Mouse (Mus musculus): ENCODE measurements at regions not wholly inside any gene's neighbourhood (a gene's known extent, or its start where the extent isn't known, plus 50 kb on each side); places are given as distances from the start of the nearest gene placed in this dataset.

DNA sequence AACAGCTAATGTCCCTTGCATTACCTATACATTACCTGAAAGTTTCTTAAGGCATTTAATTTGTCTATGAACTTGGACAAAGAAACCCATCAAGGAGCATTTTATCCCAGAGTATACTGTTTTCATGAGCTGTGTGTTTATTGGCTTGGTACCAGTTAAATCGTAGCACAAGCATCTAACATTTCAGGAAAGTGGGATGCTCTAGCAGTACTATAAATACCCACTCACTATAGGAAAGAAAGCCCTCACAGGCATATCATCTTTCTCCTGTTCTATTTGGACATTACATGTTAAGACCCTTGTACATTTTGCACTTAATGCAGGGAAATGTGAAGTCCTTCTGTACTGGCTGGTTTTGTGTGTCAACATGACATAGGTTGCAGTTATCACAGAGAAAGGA lies 163.9 kb downstream of the Ptprc start:
- DNase-seq = no peak

DNA sequence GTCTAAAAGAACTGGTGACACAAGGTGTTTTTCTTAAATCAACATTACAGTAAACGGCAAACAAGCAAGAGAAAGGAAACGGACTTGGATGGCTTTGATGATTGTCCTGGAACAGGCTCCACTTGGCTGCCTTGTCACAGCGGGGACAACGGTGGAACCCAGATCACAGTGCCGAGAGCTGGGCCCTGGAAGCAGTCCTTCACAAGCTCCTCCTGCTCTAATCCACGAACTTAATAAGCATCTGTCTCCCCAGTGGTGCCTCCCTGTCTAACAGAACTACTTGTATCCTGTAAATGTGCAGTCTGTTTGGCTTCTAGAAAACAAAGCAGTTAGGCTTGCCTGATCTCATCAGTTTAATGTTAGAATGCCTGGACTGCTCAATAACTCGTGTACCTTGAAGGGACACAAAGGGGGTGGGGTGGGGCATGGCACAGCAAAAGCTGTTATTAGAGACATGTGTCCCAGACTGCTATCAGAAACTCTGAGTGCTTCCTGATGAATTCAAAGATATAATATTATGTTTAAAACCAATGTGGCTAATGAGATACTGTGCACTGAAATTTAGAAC lies 164.5 kb downstream of the Ptprc start:
- no peak for DNase-seq

DNA sequence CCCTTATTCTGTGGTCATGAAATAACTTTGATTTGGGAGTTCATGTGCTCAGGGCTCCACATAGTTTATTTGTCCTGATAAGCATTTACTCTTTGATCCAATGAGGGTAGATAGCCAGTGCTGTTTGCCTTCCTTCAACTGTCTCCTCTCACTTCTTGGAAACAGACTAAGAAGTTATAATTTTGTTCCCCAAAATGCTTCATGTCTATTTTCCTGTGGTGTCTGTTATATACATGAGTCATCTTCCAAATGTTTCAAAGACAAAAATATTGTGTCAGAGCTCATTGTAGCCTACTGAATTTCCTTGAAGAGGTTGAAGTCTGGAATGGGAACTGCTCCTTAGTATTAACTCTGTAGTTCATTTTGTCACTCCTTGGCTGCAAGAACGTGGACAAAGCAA lies 168.7 kb downstream of the Ptprc start:
- no peak for DNase-seq

DNA sequence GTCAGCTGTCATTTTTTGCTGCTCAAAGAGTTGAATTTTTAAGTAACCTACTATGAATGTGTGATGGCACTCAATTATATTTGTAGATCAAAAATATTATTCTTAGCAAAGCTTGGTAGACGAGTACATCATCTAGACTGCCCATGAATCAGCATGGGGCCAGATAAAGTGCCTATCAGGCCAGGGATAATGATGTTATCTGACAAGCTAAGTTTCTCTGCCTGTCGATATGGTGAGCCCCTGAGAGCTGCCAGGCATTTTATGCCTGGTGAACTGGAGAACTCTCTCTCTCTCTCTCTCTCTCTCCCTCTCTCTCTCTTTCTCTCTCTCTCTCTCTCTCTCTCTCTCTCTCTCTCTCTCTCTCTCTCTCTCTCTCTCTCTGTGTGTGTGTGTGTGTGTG lies 171.2 kb downstream of the Ptprc start:
- DNase-seq = no peak

DNA sequence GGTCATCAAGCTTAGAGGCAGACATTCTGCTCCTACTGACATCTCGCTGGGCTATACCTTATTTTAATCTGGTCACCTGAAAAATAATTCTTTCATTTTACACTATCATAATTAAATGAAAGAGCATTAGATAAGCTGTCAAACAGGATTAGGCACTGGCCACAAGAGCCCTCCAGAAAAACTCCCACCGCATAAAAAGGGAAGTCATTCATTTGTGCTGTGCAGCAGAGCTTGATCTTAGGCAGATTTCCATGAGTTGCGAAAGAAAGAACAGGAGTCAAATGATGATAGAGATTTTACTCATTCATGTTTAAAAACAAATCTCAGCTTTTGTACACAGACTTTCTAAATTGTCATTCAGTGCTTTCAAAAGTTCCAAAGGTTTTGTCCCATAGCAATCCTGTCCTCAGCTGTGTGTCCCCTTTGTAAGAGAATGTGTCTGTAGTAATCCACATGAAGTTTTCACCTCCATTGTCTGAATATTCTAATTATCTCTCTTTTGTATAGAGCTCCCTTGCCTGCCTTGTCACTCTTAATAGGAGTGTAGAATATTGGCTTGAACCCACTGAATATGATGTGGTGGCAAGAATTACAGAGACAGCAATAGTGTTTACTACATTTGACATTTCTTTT lies 176.1 kb downstream of the Ptprc start:
- DNase-seq = no peak

DNA sequence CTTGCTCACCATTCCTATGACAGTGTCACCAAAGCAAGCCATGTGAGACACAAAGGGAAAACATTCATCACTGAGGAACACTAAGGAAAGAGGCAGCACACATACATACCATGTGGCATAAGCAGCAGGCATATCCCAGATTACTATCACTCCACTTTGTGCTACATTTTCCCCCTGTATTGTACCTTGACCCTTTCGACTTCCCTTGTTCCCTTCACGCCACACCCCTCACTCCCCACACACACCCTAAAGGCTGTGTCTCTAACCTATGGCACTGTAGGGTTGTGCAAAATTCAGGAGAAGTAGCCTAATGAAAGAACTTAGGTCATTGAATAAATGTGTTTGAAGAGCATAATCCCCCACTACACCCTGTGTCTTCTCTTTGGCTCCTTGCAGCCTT lies 179.5 kb downstream of the Ptprc start:
- DNase-seq = no peak

DNA sequence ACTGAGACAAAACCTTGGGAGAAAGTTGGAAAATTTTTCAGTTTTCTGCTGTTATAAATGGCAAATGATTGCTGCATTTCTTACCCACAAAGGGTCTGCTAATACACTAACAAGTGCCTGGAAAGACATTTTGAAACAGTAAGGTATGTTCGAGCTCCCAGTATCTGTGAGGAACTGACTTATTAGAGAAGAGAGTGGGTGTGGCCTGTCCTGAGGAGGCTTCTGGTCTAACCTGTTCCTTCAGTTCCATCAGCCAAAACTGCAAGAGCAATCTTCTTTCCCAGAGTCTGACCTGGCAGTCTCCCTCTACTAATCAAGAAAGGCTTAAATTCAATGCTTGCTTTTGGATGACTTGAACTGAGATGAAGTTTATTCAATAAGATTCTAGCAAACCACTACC lies 183.6 kb downstream of the Ptprc start:
- no peak for DNase-seq

DNA sequence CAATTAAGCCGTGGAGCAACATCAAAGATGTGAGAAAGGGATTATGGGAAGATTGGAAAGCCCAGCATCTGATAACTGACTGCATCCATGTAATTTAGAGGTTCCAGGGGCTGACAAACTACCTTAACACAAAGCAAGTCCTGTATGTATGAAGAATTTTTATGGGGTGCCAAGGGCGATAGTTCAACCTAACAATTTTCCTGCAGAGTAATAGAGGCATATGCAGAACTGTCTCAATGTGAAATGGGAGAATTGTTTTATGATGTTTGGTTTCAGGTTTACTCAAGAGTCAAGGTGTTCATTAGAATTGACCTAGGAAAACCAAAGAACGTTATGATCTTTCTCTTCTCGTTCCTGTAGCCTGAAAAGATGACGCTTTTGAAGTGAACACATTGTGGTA lies 184.1 kb downstream of the Ptprc start:
- DNase-seq = no peak

DNA sequence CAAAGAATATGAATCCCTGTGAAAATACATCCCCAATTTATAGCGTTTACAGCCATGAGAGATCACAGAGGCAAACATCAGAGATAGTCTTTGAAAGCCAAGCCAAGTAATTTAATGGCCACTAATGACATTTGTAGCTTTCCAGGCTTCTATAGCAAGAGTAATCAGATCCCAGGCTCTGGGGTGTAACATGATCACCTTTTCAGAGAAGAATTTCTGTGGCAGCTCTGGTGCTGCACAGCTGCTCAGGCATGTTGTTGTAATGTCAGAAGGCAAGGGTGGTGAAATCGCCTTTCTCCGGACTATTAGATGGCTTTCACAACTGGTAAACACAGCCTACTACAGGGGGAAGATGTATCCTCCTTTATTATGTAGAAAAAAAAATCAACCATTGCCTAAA lies 202.1 kb downstream of the Ptprc start:
- no peak for DNase-seq

DNA sequence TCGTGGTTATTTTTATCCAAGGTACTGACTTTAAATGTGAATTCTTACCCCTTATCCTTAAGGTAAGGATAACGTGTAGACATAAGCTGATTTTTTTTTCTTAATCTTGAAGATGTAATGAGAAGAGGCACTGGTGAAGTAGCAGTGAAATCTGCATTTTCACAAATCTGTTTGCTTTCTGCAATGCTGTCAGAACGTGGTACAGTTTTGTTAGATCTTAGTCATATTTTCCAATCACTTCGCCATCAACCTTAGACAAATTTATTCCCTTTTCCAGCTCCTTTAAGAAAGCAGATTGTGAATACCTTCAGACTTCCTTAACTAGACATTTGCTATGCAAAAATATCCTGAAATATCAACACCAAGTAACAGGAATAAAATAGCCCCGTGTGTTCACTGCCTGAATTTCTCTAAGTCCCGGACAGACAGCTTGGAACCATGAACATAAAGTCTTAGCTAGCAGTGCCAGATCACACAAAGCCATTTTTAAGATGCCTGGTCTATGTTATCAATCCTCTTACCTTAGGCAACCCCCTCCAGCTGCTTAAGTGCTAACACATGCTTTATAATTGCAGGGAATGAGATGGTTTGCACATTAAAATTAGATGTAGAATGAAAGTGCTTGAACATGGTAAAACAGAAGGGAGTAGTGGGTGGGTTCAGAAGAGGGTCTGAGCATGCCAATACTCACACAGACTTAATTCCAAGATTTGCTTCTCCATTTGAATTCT lies 202.7 kb downstream of the Ptprc start:
- DNase-seq = no peak

DNA sequence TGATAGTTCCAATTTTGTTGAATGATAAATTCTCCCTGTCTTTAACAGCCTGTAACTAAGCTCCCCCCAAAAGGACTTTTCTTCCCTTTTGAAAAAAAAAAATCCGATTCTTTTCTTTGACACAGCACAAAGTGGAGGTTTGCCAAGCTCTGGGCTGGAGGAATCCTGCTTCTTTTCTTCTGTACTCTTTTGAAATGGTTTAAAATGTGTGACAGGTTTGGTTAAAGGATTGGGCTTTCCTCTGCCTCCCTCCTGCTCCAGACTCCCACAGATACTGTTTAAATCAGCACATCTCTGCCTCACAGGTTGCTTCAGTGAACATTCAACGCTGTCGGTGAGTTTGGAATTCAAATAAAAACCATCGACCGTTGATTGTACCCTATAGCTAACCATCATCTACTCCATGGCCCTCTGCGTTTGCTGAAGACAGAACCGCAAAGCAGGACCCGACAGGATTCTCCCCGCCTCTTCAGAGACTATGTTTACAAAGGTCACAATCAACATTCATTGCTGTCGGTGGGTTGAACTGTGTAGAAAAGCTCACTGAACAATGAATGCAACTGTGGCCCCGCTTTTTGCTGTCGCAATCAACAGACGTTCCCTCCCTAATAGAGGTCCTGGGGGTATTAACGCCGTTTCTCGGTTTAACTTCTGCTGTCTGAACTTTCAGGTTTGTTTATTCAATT lies 209.2 kb downstream of the Ptprc start:
- no peak for DNase-seq

DNA sequence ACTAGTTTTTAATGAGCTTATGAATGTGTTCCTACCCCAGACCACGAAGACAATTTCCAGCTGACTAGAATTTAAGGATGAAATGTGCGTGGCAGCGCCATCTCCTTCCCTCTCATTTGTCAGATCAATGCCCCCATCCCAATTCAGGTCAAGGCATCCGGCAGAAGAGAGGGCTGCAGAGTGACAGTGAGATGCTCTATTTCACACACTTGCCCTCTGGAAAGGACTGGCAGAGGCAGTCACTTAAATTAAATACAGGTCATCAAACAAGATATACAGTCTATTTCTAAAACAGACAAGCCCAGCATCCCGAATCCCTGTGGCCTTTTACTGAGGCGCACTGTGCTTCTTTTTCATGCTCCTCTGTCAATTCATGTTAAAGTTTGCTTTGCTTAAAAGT lies 211.9 kb downstream of the Ptprc start:
- DNase-seq = no peak

DNA sequence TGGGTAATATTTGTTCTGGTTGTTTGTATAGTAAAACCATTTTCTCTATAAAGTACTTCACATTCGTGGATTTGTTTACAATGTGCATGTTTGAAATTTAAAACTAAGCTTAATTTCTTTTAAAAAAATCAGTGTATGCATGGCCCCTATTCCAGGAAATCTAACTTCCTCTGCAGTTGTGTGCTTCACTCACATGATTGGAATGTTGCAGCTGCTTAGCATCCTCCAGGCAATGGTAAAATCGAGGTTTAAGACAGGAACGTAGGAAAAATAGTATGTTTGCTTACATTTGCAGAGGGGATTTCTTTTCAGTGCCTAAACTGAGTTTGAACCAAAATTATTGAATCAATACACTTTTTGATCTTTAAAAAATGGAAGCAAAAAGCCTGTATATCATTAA lies 217.5 kb downstream of the Ptprc start:
- DNase-seq = no peak

DNA sequence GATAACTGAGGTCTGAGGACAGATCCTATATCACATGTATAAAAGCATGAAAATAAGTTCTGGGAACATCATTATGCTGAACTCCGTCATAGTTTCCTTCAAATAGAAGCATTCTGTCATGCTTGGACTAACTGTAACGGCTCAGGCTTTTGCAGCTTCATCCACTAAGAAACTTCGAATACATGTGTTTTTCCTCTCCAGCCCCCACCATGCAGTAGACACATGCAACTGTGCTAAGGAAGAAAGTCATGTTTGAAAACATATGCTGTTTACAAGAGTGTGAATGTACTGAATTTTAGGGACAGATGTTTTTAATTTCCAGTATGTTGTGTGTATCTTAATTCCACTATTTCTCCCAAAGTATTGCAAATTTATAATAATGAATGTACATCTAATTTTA lies 219.5 kb downstream of the Ptprc start:
- DNase-seq = no peak

DNA sequence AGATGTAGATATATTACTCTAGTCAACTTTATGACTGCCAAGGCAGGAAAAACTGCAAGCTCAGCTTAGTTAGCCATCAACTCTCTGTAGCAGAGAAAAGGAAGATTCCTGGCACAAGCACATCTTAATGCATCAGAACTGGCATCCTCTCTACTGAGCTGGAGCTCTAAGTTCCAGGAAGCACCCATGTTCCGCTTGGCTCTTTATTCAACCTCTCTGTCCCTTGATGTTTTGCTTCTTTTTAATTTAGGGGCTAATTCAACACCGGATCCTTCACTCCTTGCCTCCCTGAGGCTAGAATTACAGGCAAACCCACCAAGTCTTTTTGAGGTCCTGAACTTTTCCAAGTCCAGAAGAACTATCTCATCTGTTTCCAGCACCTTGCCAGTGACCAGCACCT lies 220.4 kb downstream of the Ptprc start:
- DNase-seq = no peak

DNA sequence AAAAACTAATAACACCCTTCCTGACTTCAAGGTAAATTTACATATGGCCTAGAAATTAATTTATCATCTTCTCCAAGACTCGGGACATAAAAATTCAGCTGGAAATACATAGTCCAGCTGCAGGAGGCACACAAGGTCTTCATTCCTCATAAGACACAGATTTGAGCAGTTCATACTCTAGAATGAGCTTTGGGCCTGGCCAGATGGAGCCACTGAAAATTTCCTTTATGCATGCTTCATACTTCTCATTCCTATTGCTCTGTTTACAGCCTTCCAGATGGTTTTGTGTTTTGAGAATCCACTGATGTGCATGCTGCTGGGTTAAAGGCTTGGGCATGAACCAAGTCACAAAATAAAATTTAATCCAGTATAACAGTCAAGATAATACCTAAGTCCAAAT lies 222.1 kb downstream of the Ptprc start:
- DNase-seq = no peak

DNA sequence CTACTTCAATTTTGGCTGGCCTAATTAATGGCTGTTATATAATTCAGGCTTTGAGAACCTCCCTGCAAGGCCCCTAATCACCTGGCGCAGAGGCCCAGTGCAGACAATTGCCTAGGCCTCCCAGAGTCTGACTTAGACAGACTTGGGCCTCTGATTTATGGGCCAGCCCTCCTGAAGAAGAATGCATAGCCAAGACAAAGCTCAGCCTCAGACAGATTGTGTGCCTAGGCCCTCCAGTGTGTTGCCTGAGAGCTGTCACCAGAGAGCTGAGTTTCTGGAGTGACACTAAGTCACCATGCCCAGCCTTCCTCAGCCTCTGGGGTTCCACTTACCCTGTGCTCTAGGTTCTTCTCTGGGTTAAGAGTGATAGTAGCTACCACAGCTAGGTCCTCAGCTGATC lies 222.7 kb downstream of the Ptprc start:
- no peak for DNase-seq

DNA sequence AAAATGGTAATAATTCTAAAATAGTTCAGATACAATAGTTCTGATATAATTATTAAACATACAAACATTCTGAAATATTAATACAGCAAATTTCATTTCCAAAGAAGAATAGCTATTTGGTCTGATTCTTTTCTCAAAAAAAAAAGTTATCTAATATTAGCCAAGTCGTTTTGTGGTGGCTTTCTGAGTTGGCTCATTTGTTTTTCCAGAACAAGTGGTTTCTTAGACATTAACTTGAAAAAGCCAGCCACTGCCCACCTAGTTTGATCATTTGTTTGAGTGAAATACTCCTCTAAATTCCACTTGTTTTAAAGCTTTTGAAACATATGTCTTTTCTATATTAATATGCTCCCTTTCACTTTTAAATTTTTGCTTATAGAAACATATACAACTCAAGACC lies 227.6 kb downstream of the Ptprc start:
- no peak for DNase-seq

DNA sequence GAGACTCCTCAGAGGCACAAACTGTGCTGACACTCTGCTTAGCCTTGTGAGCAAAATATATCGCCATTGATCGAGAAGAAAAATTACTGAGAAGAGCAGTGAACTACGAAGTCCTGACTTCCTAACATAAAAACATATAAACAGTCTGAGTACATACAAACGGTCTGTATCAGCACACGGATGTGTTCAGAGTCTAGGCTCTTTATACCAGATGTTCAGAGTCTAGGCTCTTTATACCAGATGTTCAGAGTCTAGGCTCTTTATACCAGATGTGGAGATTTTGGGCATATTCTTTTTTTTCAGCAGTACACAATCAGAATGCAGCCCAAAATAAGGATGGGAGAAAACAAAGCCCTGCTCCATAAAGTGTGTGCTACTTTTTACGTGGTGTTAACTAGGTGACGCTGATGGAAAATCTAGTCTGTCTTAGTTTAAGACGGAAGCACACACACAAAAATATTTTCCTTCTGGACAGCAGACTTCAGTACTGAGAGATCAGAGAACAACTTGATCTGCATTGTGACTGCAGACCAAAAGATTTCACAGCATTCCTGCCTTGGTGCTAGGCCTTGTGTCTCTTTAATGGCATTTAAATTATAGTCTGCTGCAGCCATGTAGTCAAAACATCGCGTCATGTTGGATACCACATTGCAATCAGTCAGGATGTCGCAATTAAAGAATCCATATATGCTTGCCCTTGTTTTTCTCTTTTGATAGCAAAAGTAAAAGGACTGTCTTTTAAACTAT lies 233.6 kb downstream of the Ptprc start:
- no peak for DNase-seq

DNA sequence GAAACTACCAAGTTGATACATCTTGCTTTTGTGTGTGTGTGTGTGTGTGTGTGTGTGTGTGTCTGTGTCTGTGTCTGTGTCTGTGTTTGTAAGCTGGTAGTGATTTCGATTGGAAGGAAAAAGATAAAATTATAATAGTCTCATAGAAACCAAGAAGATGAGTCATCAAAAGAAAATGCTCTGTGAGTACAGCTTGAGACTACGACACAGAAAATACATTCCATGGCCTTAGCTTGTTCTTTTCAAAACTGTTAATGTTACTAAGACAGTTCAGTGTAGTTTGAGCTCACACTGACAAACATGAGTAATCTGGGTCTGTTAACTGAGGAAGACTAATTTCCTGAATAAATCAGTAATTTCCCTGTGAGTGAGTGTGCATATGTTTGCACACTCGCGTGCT lies 239.8 kb downstream of the Ptprc start:
- no peak for DNase-seq

DNA sequence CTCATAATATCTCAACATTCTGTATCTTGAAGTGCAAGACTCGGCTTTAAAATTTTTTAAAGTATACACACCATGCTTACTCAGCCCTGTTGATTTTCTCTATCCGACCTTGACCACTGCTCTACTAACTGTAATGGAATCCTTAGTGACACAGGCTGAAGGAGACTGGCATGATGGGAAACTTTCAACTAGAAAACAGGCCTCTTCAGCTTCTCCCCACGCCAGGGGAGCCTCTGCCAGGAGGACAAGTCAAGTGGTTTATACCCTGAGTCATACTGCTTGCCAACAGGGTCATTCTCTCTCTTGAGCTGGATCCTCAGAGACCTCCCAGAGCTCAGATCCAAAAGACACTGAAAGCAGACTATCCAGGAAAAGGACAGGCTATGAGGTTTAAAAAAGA lies 245.7 kb downstream of the Ptprc start:
- DNase-seq = no peak

DNA sequence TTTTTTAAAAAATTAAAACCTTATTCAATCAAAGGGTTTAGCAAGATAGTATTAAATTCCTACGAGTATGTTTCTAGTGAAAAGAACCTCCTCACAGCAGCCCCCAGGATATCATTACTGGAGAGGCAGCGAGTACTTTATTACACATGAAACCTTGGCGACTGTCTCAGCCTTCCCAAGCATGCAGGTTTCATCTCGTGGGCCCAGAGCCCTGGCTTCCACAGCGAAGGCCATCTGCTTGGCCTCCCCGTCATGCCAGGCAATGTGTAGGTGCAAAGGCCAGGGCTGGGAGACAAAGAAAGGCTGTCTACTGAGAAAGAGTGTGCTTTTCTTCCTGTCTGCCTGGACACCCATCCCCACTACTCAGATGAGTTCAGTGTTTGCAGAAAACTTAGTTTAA lies 247.0 kb downstream of the Ptprc start:
- DNase-seq = no peak

DNA sequence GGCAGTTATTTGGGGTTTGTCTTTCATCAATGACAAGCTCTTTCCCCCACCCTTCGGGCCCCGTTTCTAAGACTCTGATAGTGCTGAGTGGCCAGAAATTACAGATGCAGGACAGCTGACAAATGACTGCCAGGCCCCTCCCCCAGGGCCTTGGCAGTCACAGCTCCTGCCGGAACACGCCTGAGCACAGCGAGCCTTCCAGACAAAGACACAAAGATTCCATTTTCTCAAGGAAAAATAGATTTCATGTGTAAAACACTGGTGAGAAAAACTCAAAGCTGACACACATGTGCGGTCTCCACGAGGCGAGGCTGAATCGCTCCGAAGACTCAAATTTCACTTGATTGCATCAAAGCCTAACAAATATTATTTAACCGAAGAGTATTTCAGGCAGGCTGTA lies 247.6 kb downstream of the Ptprc start:
- peak; percentile 55 for DNase-seq

All from lung, postnatal 14 days (tissue).